Mouse (Mus musculus): ENCODE measurements around the gene Etl4. TPM values are rescaled to one million over a fixed set of nuclear protein-coding genes. Genes with fewer than 3 reads are reported as not detected.

The Etl4 gene
- total and polyA plus RNA-seq, 3 experiments = not detected

- Histone ChIP-seq H3K36me3 (ENCODE audit: control insufficient read depth in 1 of 2, insufficient read depth in 2 of 2, low read length in 2 of 2) (no peaks in the 10 kb centered on the region), H3K9ac (ENCODE audit: control insufficient read depth, low read depth, low read length, poor library complexity, severe bottlenecking) (no peak overlapping the region), H3K27me3 (ENCODE audit: control insufficient read depth in 1 of 2, insufficient read depth in 2 of 2, low read length in 2 of 2) (no peaks in the 10 kb centered on the region), H3K27ac (ENCODE audit: control insufficient read depth, low read depth, low read length) (no peak overlapping the region), H3K79me2 (ENCODE audit: control insufficient read depth, insufficient read depth, low read length, poor library complexity) (no peaks in the 10 kb centered on the region), H3K4me3 (ENCODE audit: control insufficient read depth in 1 of 2, insufficient read depth in 1 of 2, low read depth in 2 of 2, low read length in 2 of 2) (no peak overlapping the region), H3K4me1 (ENCODE audit: control insufficient read depth in 1 of 2, insufficient read depth in 2 of 2, low read length in 2 of 2) (no peaks in the 10 kb centered on the region), H3K9me3 (replicated peaks; ENCODE audit: insufficient read depth, low read length) (no peaks in the 10 kb centered on the region)
- DNase-seq (ENCODE audit: low read depth, low spot score) = no peak
- TF ChIP-seq TCF12 (IDR thresholded peaks at IDR 0.05; ENCODE audit: low read depth, low read length) (no peak), ZC3H11A (IDR thresholded peaks at IDR 0.05; ENCODE audit: low read depth, low read length) (no peak), EP300 (IDR thresholded peaks at IDR 0.05; ENCODE audit: low read depth in 1 of 2, low read length in 2 of 2) (no peak)
Observed at GRCm38 (mm10) chr2:20776171-20776704, 866.7 kb downstream of the Etl4 start.

DNA sequence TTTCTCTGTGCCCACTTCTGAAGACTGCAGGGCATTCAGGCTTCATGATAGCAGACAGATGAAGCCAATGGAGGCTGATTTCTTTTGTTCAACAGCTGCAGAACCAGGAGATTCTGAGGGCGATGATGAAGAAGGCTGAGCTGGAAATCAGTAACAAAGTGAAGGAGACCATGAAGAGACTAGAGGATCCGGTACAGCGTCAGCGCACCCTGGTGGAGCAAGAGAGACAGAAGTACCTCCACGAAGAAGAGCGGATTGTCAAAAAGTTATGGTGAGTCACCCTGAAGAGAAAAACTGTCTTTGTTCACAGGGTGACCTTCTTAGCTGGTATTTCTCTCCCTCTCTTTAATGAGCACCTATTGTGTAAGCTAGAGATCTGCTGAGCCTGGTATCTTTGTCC lies 868.4 kb downstream of the Etl4 start:
- Histone ChIP-seq H3K36me3 (ENCODE audit: control insufficient read depth in 1 of 2, insufficient read depth in 2 of 2, low read length in 2 of 2) (no peaks in the 10 kb centered on the region), H3K9me3 (replicated peaks; ENCODE audit: insufficient read depth, low read length) (no peaks in the 10 kb centered on the region), H3K4me3 (ENCODE audit: control insufficient read depth in 1 of 2, insufficient read depth in 1 of 2, low read depth in 2 of 2, low read length in 2 of 2) (no peak overlapping the region), H3K27me3 (ENCODE audit: control insufficient read depth in 1 of 2, insufficient read depth in 2 of 2, low read length in 2 of 2) (no peaks in the 10 kb centered on the region; a peak in 1 of 4 replicates), H3K79me2 (ENCODE audit: control insufficient read depth, insufficient read depth, low read length, poor library complexity) (no peaks in the 10 kb centered on the region), H3K4me1 (ENCODE audit: control insufficient read depth in 1 of 2, insufficient read depth in 2 of 2, low read length in 2 of 2) (no peaks in the 10 kb centered on the region), H3K27ac (ENCODE audit: control insufficient read depth, low read depth, low read length) (no peak overlapping the region), H3K9ac (ENCODE audit: control insufficient read depth, low read depth, low read length, poor library complexity, severe bottlenecking) (no peak overlapping the region)
- no peak for DNase-seq (ENCODE audit: low read depth, low spot score)
- TF ChIP-seq MYC (IDR thresholded peaks at IDR 0.05; ENCODE audit: low read depth, low read length) (no peak), E2F4 (IDR thresholded peaks at IDR 0.05; ENCODE audit: borderline replicate concordance, low read depth, low read length) (no peak), USF1 (IDR thresholded peaks at IDR 0.05; ENCODE audit: low read depth, low read length) (no peak), ZNF384 (IDR thresholded peaks at IDR 0.05; ENCODE audit: low read depth, low read length) (no peak), UBTF (IDR thresholded peaks at IDR 0.05; ENCODE audit: borderline replicate concordance, insufficient read depth, low read depth, low read length) (no peak), POLR2A (IDR thresholded peaks at IDR 0.05; ENCODE audit: control insufficient read depth in 1 of 2, insufficient read depth in 1 of 2, low read depth in 1 of 2, low read length in 2 of 2, poor library complexity in 1 of 2) (no peak), POLR2AphosphoS2 (IDR thresholded peaks at IDR 0.05; ENCODE audit: low read length) (no peak), MAZ (IDR thresholded peaks at IDR 0.05; ENCODE audit: low read depth, low read length) (no peak)

DNA sequence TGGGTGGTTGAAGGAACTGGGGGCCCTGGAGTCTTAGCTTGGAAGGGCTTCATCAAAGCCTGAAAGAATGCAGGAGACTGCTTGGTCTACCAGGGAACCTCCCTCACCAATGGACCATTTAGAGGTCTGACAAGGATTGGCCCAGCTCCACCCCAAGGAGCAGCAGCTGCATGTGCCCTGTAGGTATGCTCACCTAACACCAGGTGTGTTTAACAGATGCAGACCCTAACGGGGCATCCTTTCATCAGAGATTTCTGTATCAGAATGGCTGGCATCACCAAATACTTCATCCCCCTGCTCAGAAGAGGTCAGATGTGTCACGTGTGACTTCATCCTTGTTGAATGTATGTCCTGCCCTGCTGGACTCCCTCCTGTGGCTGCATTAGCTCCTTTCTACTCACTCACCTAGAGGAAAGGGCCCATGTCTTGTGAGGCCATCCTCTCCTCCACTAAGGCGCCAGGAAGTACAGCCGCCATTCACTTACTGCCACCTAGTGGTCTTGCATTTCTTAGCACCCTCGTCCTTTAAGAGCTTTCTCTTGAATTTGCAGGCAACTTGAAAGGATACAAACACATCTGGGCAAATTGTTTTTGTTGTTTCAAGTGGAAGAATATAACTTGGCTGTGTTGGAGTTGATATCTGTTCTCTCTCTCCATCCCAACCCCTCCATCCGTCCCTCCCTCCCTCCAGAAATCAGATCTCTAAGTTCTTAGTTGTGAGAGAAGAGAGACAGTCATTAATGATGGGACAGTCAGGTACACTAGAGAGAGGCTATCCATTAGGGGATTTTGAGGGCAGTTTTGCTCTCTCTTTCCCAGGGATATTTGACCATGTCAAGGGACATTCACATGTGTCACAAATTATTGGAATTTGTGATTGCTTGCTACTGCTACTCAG lies 870.2 kb downstream of the Etl4 start:
- Histone ChIP-seq H3K4me3 (ENCODE audit: control insufficient read depth in 1 of 2, insufficient read depth in 1 of 2, low read depth in 2 of 2, low read length in 2 of 2) (no peak overlapping the region), H3K27me3 (ENCODE audit: control insufficient read depth in 1 of 2, insufficient read depth in 2 of 2, low read length in 2 of 2) (no peaks in the 10 kb centered on the region; a peak in 1 of 4 replicates), H3K4me1 (ENCODE audit: control insufficient read depth in 1 of 2, insufficient read depth in 2 of 2, low read length in 2 of 2) (no peaks in the 10 kb centered on the region), H3K36me3 (ENCODE audit: control insufficient read depth in 1 of 2, insufficient read depth in 2 of 2, low read length in 2 of 2) (no peaks in the 10 kb centered on the region), H3K9me3 (replicated peaks; ENCODE audit: insufficient read depth, low read length) (no peaks in the 10 kb centered on the region), H3K79me2 (ENCODE audit: control insufficient read depth, insufficient read depth, low read length, poor library complexity) (no peaks in the 10 kb centered on the region), H3K27ac (ENCODE audit: control insufficient read depth, low read depth, low read length) (no peak overlapping the region), H3K9ac (ENCODE audit: control insufficient read depth, low read depth, low read length, poor library complexity, severe bottlenecking) (no peak overlapping the region)
- DNase-seq (ENCODE audit: low read depth, low spot score) = peak; percentile 56
- TF ChIP-seq GABPA (IDR thresholded peaks at IDR 0.05; ENCODE audit: low read depth, low read length) (no peak), ETS1 (IDR thresholded peaks at IDR 0.05; ENCODE audit: low read depth, low read length) (no peak), MEF2A (IDR thresholded peaks at IDR 0.05; ENCODE audit: extremely low read depth, insufficient replicate concordance, low read depth, low read length, poor library complexity, severe bottlenecking) (no peak), KAT2A (conservative IDR thresholded peaks at IDR 0.05; ENCODE audit: low read depth, low read length) (no peak), SMC3 (IDR thresholded peaks at IDR 0.05; ENCODE audit: low read depth, low read length) (peak; percentile 58), E2F4 (IDR thresholded peaks at IDR 0.05; ENCODE audit: borderline replicate concordance, low read depth, low read length) (no peak), TAL1 (IDR thresholded peaks at IDR 0.05; ENCODE audit: low read length) (no peak), ZMIZ1 (IDR thresholded peaks at IDR 0.05; ENCODE audit: low read depth, low read length) (no peak), POLR2A (IDR thresholded peaks at IDR 0.05; ENCODE audit: control insufficient read depth in 1 of 2, insufficient read depth in 1 of 2, low read depth in 1 of 2, low read length in 2 of 2, poor library complexity in 1 of 2) (no peak), GATA1 (IDR thresholded peaks at IDR 0.05; ENCODE audit: low read depth, low read length) (no peak), CHD1 (IDR thresholded peaks at IDR 0.05; ENCODE audit: low read depth, low read length) (no peak), MAFK (IDR thresholded peaks at IDR 0.05; ENCODE audit: borderline replicate concordance, low read depth, low read length) (no peak), HCFC1 (IDR thresholded peaks at IDR 0.05; ENCODE audit: low read depth, low read length) (no peak), TBP (IDR thresholded peaks at IDR 0.05; ENCODE audit: low read depth, low read length) (no peak), MYB (IDR thresholded peaks at IDR 0.05; ENCODE audit: low read depth, low read length) (no peak)
